Mouse (Mus musculus) brain, embryonic 14.5 days (tissue): ENCODE results near the gene Ptprcap.

Experiments
- CTCF ChIP-seq: fragments of 200-500 bp; IDR thresholded peaks from 2 replicates; pipeline ENCODE4 v1.5.1; 2012; ENCODE audit warnings: inconsistent platforms, mild to moderate bottlenecking, moderate library complexity, borderline replicate concordance; ENCODE audit not compliant: insufficient read depth, insufficient read length; ENCODE audit errors: extremely low read depth
- POLR2A ChIP-seq: fragments of 200-500 bp; IDR thresholded peaks from 2 replicates; pipeline ENCODE4 v1.6.1; 2012; ENCODE audit warnings: mild to moderate bottlenecking, inconsistent platforms, borderline replicate concordance; ENCODE audit not compliant: poor library complexity, insufficient read depth, insufficient read length, severe bottlenecking; ENCODE audit errors: extremely low read depth

GRCm38 (mm10) chr19:4130106-4130505 lies 23.3 kb upstream of the Ptprcap start:
- no peak for TF ChIP-seq CTCF
- TF ChIP-seq POLR2A: no peak
